Mouse (Mus musculus): ENCODE measurements around the gene Hoxc9.

The Hoxc9 gene

DNA sequence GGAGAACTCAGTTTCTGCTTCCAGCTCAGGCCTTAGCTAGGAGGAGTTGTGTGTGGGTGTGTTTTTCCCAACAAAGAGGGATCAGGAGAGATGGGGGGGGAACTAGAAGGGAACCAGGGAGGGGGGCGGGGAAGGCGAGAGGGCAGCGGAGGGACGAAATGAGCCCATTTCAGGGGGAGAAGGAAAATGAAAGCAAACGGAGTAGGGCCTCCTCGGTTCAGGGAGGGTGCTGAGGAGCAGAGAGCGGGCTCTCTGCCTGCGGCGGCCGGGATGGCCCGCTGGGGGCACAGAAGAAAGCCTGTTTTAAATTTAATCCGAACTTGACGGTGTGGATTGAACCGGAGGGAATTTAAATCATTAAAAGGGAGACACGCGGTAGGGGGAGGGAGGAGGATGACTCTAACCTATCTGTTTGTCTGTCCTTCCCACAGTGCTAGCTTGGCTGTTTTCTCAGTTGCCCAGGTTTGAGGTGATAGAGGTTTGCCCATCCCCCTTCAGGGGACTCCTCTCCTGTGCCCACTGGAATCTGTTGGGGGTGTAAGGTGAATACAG is 1.3 kb downstream of the Hoxc9 start:
- no peak for DNase-seq (ENCODE audit: low spot score)

DNA sequence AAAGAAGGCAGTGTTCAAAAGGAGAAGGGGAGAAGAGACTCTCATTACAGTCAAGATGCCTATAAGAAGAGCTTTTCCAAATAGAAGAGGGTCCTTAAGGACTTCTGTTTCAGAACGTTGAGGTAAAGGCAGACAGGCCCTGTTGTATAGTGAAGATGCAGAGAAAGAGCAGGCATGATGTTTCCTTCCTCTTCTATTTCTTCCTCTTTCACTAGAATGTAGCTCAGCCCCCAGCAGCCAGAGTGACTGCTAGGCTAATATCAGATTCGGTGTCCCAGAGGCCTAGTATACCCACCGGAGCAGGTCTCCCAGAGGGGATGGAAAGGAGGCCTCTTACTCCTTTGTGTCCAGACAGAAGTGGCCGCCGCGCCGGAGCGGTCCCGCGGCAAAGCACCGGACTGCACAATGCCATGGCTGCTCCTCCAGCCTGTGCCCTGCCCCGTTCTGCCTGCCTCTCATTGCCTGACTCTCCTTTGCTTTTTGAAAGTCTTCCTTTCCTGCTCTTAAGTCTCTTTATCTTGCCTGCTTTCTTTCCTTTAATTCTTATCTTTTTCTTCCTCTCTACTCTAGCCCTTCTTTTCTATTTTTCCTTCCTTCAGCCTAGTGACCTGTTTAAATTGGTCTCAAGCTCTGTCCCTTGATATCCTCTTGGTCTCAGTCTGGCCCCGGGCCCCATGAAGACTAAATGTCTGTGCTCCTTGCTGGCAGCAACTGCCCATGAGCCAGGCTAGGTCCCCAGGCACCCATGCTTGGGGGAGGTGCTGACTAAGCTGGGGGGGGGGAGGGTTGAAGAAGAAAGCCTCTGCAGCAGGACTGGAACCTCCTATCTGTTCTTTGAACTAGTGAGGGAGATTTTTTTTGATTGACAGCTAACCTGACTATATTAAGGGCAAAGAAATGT is 2.6 kb downstream of the Hoxc9 start:
- DNase-seq (ENCODE audit: low spot score) = no peak

DNA sequence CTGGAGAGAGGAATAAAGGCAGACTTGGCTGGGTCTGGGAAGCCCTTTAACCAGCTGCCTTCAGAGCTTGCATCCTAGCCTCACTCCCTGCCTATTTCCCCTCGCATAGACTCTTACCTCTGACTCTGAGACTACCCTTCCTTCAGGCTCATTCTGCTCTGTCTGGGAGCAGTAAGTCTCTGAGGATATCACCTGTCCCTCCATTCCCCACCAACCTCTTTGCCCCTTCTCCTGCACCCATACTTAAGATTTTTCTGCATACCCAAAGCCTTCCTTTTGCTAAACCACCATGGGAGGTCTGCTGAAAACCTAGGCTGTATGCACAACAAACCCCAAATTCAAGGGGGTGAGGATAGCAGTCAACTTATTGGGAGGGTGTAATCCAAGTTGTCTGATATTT is 3.7 kb downstream of the Hoxc9 start:
- no peak for DNase-seq (ENCODE audit: low spot score)

DNA sequence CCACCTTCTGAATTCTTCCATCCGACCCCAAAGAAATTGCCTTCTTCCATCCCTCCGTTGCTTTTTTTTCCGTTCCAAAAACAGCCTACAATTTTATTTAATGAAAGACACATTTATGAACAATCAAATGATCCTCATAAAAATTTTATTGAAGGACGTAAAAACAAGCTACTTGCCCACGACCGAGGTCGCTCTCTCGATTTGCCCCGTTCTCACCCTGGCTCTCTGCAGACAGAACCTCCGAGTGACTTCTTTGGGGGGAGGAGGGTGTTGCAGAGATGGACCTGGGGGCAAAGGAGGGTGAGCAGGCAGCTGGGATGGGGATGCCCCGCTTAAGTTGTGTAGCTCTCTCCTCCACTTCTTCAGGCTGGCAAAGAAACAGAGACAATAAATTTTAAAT is 4.1 kb downstream of the Hoxc9 start:
- no peak for DNase-seq (ENCODE audit: low spot score)

DNA sequence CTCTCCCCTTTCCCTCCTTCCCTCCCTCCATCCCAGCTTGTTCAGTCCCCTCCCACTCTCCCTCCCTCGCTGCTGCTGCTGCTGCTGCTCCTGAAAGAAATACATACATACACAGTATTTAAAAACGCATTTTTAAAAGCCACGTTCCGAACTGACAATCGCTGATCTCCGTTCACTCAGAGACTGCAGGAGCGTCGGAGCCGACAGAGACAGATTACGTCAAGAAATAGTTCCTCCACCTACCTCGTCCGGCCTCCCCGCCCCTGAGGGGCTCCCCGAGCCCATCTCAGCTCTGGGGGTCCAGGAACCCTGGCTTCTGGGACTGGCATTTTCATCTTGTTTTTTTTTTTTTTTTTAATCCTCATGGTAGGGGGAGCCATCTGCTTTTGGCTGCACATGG is 4.7 kb downstream of the Hoxc9 start:
- no peak for DNase-seq (ENCODE audit: low spot score)

DNA sequence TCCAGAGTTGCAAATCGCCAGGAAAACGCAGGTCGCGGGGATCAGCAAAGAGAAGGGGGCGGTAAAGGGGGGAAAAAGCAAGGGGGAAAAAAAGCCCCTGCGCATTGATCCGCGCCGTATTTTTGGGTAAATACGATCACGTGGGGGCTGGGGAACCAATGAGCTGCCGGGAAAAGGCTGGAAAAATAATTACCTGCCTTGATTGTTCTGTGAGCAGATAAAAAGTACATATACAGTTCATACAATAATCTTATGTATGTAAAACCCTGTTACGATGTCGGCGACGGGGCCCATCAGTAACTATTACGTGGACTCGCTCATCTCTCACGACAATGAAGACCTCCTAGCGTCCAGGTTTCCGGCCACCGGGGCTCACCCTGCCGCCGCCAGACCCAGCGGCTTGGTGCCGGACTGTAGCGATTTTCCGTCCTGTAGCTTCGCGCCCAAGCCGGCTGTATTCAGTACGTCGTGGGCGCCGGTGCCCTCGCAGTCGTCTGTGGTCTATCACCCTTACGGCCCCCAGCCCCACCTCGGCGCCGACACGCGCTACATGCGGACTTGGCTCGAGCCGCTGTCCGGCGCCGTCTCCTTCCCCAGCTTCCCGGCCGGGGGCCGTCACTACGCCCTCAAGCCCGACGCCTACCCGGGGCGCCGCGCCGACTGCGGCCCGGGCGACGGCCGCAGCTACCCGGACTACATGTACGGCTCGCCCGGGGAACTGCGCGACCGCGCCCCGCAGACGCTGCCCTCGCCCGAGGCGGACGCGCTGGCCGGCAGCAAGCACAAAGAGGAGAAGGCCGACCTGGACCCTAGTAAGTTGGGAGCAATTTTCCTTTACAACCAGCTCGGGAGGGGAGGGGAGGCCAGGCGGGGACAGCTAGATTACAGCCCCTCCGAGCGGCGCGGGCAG is 5.4 kb downstream of the Hoxc9 start:
- peak; percentile 46 for DNase-seq (ENCODE audit: low spot score)

DNA sequence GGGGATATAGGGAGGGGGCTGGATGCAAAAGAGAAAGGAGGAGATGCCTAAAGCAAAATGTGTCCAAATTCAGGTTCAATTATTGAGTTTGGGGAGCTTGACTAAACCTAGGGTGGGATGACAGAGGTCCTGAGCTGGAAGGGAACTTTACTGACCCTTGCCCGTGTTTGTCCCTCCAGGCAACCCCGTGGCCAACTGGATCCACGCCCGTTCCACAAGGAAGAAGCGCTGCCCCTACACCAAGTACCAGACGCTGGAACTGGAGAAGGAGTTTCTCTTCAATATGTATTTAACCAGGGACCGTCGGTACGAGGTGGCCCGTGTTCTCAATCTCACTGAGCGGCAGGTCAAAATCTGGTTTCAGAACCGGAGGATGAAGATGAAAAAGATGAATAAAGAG is 7.5 kb downstream of the Hoxc9 start:
- no peak for DNase-seq (ENCODE audit: low spot score)

DNA sequence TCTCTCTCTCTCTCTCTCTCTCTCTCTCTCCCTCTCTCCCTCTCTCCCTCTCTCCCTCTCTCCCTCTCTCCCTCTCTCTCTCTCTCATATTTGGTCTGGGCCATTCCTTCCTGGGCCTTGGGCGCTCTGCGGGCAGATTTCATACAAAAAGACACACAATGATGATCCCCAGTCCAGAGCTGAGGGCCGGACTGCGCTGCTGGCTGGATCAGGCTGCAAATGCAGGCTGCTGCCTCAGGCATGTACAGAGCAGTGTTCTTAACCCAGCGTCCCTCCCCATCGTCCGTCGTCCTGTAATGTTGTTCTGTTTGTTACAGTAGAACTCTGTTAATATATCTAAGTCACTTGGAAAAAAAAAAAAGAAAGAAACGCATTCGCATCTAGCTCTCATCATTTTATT is 8.3 kb downstream of the Hoxc9 start:
- no peak for DNase-seq (ENCODE audit: low spot score)

DNA sequence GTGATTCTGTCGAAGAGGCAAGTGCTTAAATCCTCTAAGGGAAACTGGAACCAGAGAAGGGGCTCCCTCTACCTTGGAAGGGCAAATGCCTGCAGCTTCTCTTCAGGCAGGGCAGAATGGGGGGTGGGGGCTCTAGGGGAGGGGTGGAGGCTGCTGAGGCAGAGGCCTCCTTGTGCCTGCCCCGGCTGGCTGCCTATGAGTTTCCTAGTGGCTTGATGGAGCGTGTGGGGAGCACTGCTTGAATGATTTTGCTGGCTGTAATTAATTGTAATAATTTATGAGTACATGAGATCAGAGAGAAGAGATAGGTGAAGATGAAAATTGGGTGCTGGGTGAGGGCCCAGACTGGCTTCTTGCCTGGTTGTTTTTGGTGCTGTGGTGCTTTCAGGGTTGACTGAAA is 8.7 kb downstream of the Hoxc9 start:
- DNase-seq (ENCODE audit: low spot score) = no peak

DNA sequence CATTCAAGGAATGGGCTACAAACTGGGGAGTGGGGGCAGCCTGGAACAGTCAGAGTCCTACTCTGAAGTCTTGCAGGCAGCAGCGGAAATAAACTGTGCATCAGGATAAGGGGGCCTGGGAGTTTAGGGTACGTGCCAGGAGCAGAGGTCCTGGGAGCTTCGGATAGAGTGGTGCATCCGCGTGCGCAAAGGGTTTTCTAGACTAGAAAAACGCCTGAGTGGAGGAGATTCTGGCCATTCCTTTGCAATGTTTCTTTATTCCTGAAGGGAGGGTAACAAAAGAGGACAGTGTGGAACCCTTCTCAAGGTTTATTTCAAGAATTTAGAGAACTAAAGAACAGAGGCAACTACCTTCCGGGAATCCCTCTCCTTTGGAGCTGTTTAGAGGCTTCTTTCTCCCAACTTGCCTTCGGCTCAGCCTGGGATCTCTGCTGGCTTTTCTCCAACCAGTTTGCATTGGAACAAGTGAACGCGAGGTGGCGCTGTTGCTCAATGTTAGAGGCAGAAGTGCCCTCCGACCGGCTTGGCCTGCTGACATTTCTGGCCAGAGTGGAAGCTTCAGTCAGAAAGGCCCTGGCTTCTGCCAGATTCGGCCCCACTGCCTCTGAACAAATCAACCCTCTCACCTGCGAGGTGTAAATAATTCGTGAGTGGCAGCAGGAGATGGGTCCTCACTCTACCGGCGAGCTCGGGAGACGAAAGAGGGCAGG is 11.0 kb downstream of the Hoxc9 start:
- peak; percentile 93 for DNase-seq (ENCODE audit: low spot score)

DNA sequence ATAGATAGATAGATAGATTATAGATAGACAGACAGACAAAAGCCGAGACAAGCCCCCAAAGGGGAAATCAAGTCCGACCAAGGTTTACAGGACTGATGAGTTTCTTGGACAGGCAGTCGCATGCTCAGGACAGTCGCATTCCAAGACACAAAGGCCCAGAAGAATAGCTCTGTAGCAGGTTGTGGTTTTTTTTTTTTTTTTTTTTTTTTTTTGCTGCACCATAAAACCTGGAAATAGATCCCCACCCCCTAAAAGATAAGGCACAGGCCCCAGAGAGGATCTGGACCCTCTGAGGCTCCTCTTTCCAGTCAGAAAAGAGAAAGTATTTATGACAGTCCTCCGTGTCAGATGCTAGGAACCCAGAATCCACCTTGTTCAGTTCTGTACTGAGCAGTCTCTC is 11.8 kb downstream of the Hoxc9 start:
- DNase-seq (ENCODE audit: low spot score) = no peak

DNA sequence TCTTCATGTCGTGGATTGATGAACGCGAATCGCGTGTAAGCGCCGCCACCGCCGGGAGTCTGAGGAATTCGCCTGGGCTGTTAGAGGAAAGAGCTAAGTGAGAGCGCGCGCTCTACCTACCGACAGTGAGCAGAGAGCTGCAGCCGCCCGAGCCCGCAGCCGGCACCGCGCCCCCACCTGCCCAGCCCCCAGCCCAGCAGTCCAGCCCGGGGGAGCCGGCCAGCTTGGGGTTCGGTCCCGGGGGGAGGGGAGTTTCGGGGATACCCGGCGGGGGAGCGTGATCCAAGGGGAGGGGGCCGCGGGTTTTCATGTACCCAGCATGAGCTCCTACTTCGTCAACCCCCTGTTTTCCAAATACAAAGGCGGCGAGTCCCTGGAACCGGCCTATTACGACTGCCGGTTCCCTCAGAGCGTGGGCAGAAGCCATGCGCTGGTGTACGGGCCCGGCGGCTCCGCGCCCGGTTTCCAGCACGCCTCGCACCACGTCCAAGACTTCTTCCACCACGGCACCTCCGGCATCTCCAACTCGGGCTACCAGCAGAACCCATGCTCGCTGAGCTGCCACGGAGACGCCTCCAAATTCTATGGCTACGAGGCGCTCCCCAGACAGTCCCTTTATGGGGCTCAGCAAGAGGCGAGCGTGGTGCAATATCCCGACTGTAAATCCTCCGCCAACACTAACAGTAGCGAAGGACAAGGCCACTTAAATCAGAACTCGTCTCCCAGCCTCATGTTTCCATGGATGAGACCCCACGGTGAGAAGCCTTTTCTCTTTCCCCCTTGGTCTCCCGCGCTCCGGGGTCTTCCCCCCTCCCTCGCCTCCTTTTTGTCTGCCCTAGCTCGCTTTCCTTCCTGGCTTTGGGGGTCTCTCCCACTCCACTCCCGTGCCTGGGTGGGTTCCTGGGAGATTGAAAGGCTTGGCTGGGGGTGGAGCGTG is 14.5 kb downstream of the Hoxc9 start, which contains the start of gene Hoxc8:
TSS of gene Hoxc8 (plus strand) at position 147 of the 937 bp plus-strand sequence.
- DNase-seq (ENCODE audit: low spot score) = no peak

DNA sequence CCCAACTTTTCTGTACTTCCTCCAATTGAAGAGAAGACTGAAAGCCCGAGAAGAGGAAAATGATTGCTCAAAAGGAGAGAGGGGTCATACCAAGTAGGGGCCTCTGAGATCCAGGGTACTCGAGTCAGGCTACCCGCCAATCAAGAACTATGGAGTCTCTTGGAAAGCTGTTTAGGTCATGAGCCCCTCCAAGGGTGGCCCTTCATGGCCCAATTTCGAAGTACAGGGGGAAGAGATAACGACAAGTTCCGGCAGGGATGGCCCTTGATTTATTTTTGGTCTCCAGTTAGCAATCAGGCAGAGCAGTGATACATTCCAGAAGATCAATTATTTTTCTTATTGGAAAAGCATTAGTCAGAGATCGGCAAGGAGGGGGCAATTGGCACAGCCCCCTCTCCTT is 15.5 kb downstream of the Hoxc9 start:
- no peak for DNase-seq (ENCODE audit: low spot score)

DNA sequence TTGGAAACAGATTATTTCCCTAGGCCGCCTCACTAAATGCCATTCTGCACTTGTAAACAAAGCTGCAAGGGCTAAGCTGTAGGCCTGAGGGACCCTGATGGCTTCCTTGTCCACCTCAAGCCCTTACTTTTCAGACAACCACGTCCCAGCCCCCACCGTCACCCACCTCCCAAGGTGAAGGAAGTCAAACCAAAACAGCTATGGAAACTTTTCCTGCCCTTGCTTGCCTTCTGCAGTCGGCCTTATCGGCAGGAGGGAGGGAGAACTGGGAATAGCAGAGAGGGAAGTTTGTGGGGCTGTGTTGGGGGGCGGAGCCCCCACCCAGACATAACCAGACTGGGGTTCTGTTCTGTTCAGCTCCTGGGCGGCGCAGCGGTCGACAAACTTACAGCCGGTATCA is 16.0 kb downstream of the Hoxc9 start:
- DNase-seq (ENCODE audit: low spot score) = no peak

DNA sequence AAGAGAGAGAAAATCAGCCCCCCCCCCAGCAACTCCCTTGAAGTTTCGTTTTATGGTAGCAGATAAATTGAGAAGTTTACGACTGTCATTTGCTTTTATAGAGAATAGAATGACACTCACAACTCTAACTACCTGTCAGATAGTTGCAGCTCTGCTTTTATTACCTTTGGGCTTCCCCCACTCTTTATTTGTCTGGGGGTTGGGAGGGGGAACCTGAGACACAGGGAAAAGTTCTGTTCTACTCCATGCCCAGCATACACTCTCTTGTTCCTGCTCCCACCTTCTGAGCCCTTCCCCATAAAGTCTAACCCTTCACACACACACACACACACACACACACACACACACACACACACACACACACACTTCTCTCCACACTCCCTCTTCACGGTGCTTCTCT is 16.6 kb downstream of the Hoxc9 start:
- no peak for DNase-seq (ENCODE audit: low spot score)

DNA sequence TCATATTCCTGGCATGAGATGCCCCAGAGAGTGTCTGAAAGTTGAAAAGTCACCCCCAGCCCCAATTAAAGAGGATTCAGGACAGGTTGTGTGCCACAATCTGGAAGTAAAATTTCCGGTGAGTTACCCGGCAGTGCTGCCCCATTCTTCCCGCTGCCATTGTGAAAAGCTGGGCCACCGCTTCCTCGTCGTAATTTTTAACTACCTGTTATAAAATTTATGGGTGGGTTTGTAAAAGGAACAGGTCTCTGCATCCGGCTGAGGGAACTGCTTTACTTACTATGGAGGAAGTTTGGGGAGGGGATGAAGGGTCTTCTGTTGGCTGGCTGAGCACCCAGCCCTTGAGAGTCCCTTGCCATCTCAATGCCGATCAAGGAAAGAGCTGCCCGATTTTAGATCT is 20.3 kb downstream of the Hoxc9 start:
- no peak for DNase-seq (ENCODE audit: low spot score)

DNA sequence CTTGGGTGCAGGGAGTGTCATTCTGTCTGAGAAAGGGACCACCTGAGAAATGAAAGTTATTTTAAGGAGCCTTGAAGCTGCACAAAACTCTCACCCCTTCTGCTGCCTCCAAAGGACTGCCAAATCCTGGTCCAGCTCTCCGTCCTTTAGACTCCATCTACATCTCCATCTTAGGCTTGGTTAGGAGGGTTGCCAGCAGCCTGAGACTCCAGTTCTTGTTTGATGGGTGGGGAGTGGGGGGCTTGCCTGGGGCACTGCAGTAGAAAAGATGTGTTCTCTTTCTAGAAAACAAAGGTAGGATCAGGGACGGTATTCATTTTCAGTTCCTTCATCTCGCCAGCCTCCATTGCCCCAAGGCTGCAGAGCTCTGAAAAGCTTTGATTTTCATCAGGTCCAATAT is 21.2 kb downstream of the Hoxc9 start:
- DNase-seq (ENCODE audit: low spot score) = no peak

DNA sequence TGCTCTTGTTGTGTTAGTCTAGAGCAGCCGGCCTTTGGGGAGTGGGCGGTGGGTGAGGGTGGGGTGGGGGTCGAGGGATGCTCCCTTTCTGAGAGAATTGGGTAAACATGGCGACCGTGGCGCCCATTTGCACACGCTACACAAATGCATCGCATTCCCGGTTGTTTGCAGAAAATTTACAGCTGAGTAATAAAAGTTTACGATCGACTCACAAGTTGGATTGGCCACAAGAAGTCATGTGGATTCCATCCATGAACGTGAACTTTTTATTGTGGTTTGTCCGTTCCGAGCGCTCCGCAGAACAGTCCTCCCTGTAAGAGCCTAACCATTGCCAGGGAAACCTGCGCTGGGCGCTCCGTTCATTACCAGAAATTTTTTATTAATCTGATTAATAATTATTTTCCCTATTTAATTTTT is 21.7 kb downstream of the Hoxc9 start, which contains the start of gene Hoxc6:
TSS of gene Hoxc6 (plus strand) at position 319 of the 417 bp plus-strand sequence.
- peak; percentile 36 for DNase-seq (ENCODE audit: low spot score)

DNA sequence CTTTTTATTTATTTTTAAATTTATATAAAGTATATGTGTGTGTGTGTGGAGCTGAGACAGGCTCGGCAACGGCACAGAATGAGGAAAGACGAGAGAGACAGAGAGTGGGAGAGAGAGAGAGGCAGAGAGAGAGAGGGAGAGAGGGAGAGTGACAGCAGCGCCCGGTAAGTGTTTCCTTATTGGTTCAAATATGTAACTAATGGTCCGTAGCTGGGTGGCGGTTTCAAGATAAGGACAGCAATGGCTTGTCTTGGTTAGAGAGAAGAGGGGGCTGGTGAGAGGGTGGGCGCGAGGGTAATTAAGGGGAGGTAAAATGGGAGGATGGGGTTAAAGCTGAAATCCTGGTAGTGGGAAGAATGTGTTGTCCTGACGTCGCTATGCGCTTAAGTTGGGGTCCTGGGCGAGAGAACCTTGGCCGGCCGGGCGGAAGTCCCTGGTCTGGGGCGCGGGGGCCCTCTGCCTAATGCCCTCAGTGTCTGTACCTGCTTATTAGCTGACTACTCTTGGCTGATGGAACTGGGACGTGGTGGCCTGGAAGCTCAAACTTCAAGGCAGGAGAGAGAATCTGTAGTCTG is 22.5 kb downstream of the Hoxc9 start:
- DNase-seq (ENCODE audit: low spot score) = no peak

DNA sequence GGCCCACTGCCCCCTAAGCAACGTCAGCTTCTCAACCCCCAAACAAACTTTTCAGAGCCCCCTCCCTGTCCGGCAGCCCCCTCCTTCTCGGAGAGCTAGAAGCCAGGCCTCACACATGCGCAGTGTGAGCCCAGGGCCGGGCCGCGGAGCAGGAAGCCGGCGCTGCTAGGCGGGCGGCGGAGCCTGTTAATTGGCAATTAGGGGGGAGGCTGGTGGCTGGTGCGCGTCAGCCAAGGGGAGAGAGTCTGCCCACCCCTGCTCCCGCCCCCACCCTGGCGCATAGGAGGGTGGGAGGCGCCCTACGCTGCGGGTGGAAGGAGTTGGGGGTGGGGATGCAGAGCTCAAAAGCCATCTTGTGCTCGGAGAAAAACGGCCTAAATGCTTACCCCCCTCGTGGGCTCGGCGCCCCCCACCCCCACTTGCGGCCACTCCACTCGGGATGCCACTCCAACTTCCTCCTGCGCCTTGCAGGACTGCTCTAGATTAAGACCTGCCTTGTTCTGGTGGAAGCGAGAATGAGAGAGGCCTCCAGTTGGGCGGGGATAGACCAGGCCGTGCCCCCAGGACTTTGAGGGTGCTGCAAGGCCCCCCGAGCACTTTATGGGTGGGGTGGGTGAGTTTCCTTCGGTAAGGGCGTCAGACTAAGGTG is 23.1 kb downstream of the Hoxc9 start:
- peak; percentile 92 for DNase-seq (ENCODE audit: low spot score)

Data from ovary, postnatal 36 days (tissue).